Mouse (Mus musculus) spleen, adult 2 months (tissue): ENCODE results near the gene Ppp1r14c. TPM values are rescaled to one million over a fixed set of nuclear protein-coding genes. Genes with fewer than 3 reads are reported as not detected.

Source experiments
- DNase-seq, 2 experiments: peaks; one replicate each; pipeline versions ENCODE4 v3.0.0 to v3.0.0-alpha.2; 2012 to 2021; ENCODE audit warnings: low spot score in 2 of 2, low read depth in 1 of 2
- H3K27ac ChIP-seq: fragments of 200-500 bp; 2 replicates; pipeline ENCODE4 v1.5.1; 2012; ENCODE audit warnings: low read length, inconsistent platforms; ENCODE audit not compliant: insufficient read depth
- H3K27me3 ChIP-seq: fragments of 200-500 bp; 2 replicates; pipeline ENCODE4 v1.6.1; 2012; ENCODE audit warnings: mild to moderate bottlenecking, moderate library complexity, low read length, inconsistent platforms; ENCODE audit not compliant: control insufficient read depth, insufficient read depth
- H3K36me3 ChIP-seq: fragments of 200-500 bp; 2 replicates; pipeline ENCODE4 v1.6.1; 2012; ENCODE audit warnings: mild to moderate bottlenecking, low read length, inconsistent platforms; ENCODE audit not compliant: control insufficient read depth, insufficient read depth
- H3K4me1 ChIP-seq: fragments of 200-500 bp; 2 replicates; pipeline ENCODE4 v1.6.1; 2011; ENCODE audit warnings: inconsistent platforms; ENCODE audit not compliant: control insufficient read depth, insufficient read depth, insufficient read length
- H3K4me3 ChIP-seq: fragments of 200-500 bp; 2 replicates; pipeline ENCODE4 v1.5.1; 2011; ENCODE audit warnings: mild to moderate bottlenecking, inconsistent platforms; ENCODE audit not compliant: insufficient read depth, insufficient read length; ENCODE audit errors: extremely low read depth
- CTCF ChIP-seq: fragments of 200-500 bp; IDR thresholded peaks from 2 replicates; pipeline ENCODE4 v1.5.1; 2011; ENCODE audit warnings: mild to moderate bottlenecking, inconsistent platforms; ENCODE audit not compliant: insufficient read depth, insufficient read length, insufficient replicate concordance; ENCODE audit errors: extremely low read depth
- POLR2A ChIP-seq: fragments of 200-500 bp; IDR thresholded peaks from 2 replicates; pipeline ENCODE4 v1.6.1; 2011; ENCODE audit warnings: low read depth, low read length, inconsistent platforms
- WGBS: fragments of 180-500 bp; shearing (Covaris S2); methylation state at CpG from one replicate; pipeline ENCODE4 v1.1.7; 2018; 5-methylcytosine and 5-hydroxymethylcytosine counted together
- polyA plus RNA-seq: library from polyadenylated mRNA; depleted of rRNA; stranded (reverse); fragments of >200 nt; gene quantifications from 2 replicates; pipeline ENCODE4 v1.2.3, GENCODE M21; 2012

Ppp1r14c gene
- polyA plus RNA-seq, 1 experiment: not detected

DNA sequence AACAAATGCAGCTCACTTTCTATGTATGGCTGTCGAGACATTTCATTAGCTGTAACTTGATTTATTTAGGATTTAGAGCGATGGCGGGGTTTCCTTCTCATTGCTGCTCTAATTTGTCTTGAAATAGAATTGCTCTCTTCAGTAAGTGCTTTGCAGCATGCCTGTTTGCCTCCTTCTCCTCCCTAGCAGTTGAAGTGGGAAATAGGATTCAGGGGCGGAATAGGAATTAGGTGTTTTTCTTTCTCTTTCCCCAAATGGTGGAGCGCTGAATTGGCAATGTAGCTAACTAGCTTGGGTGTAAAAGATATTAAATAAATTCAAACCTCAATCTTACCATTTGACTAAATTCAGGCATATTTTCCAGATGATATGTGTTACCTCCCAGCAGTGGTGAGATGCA, 32.2 kb downstream of the Ppp1r14c start:
- TF ChIP-seq POLR2A (no peak), CTCF (no peak)
- no peak for DNase-seq
- Histone ChIP-seq H3K4me3 (no peak overlapping the region), H3K27ac (no peak overlapping the region), H3K36me3 (no peaks in the 10 kb centered on the region), H3K4me1 (no peaks in the 10 kb centered on the region), H3K27me3 (no peaks in the 10 kb centered on the region)
- 96% methylated on average over 5 of the region's 5 CpGs for WGBS

- WGBS: 78% methylated on average over 5 of the region's 5 CpGs
These were observed 36.4 kb downstream of the Ppp1r14c start for GRCm38 (mm10) chr10:3402284-3402683.

DNA sequence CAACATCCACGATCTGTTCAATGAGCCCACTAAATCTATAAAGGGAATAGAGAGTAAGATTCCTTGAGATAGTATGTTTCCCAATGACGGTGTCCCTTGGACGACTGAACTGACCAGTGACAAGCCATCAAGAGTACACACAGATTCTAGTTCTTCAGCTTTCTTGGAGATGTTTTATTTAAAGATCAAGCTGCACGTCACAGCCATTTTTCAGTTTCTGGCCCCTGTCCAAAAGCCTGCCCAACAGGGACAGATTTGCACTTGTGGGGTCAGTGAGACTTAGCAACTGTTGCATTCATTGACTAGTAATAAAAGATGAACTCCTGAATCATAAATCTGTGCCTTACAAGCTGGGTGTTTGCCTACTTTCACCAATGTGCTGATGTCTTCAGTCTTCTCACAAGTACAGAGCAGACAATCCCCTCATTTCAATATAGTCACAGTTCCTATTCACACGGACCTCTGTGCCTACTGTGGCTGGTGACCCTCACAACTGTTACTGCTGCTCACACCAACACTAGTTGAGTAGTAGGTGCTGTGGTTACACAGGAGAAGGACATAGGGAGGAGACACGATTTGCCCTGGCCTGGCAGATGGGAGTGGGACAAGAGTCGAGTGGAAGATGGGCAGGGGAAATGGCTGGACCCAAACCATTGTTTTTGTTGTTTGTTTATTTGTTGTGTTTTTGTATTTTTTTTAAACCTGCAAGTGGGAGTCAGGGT, 37.7 kb downstream of the Ppp1r14c start:
- H3K27ac ChIP-seq: no peak overlapping the region
- H3K4me3 ChIP-seq: no peak overlapping the region
- no peak for DNase-seq
- H3K4me1 ChIP-seq: no peaks in the 10 kb centered on the region
- 86% methylated on average over 7 of the region's 7 CpGs for WGBS
- H3K36me3 ChIP-seq: no peaks in the 10 kb centered on the region
- no peaks in the 10 kb centered on the region for H3K27me3 ChIP-seq
- TF ChIP-seq CTCF (no peak), POLR2A (no peak)

More at GRCm38 (mm10) chr10:3402284-3402683, 36.4 kb downstream of the Ppp1r14c start:
- Histone ChIP-seq H3K36me3 (no peaks in the 10 kb centered on the region), H3K4me3 (no peak overlapping the region), H3K27ac (no peak overlapping the region), H3K27me3 (no peaks in the 10 kb centered on the region), H3K4me1 (no peaks in the 10 kb centered on the region)
- no peak for DNase-seq
- no peak for TF ChIP-seq POLR2A
- TF ChIP-seq CTCF: no peak

DNA sequence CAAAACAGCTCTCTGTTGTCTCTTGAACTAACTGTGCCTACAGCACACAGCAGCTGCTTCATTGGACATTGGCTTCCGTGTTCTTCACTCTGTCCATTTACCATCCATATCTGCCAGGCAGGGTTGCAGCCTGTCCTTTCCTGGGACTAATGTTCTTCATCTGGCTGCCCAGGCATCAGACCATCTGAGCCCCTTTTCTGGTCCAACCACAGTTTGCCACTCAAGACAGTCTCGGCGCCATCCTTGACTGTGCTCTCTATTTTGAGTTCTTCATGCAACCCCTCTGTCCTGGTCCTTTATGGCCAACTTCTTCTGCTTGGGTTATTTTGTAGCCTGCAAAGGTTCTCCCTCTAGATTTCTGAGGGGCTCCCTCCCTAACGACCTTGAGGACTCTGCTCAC, 38.5 kb downstream of the Ppp1r14c start:
- WGBS: 77% methylated on average over 4 of the region's 4 CpGs
- Histone ChIP-seq H3K36me3 (no peaks in the 10 kb centered on the region), H3K27ac (no peak overlapping the region), H3K27me3 (no peaks in the 10 kb centered on the region), H3K4me1 (no peaks in the 10 kb centered on the region), H3K4me3 (no peak overlapping the region)
- DNase-seq: no peak
- TF ChIP-seq CTCF: no peak

GRCm38 (mm10) chr10:3406280-3406679, 40.4 kb downstream of the Ppp1r14c start:
- Histone ChIP-seq H3K27me3 (no peaks in the 10 kb centered on the region), H3K27ac (no peak overlapping the region), H3K36me3 (no peaks in the 10 kb centered on the region), H3K4me3 (no peak overlapping the region), H3K4me1 (no peaks in the 10 kb centered on the region)
- no peak for DNase-seq
- WGBS: 71% methylated on average over 2 of the region's 2 CpGs
- TF ChIP-seq POLR2A (no peak), CTCF (no peak)

DNA sequence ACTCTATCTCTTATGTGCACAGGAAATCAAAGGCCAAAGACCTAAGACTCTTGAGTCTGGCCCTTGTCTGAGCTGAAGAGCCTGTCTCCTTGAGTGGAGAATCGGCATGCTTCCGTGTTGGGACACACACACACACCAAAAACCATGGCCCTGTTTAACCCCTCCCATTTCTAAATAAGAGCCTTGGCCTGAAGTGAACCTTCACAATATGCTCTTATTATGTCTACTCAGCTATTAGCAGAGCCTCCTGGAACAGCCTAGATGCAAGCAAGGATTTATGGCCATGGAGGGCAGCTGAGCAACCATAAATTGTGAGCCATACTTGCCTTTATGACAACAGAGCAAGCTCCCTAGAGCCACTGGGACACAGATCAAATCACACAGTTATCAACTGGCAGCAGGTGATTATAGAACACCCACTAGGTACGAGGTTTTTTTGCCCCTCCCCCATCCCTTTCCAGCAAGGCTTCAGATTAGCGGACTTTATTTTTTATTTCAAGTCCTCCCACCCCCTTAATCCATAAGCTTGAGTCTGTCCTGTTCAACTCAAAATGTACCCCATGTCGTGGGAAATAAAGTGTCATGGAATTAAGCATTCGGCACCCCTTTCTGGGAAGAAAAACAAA, 42.3 kb downstream of the Ppp1r14c start:
- H3K27ac ChIP-seq: no peak overlapping the region
- no peak for DNase-seq
- H3K4me1 ChIP-seq: no peaks in the 10 kb centered on the region
- 87% methylated on average over 6 of the region's 6 CpGs for WGBS
- no peaks in the 10 kb centered on the region for H3K36me3 ChIP-seq
- H3K27me3 ChIP-seq: no peaks in the 10 kb centered on the region
- TF ChIP-seq POLR2A: no peak
- TF ChIP-seq CTCF: no peak
- no peak overlapping the region for H3K4me3 ChIP-seq

- Histone ChIP-seq H3K4me1 (no peaks in the 10 kb centered on the region), H3K4me3 (no peak overlapping the region), H3K27ac (no peak overlapping the region), H3K36me3 (no peaks in the 10 kb centered on the region), H3K27me3 (no peaks in the 10 kb centered on the region)
- TF ChIP-seq CTCF: no peak
- TF ChIP-seq POLR2A: no peak
- no peak for DNase-seq
- 69% methylated on average over 3 of the region's 3 CpGs for WGBS
These were observed 42.8 kb downstream of the Ppp1r14c start for GRCm38 (mm10) chr10:3408699-3409098.
